Mouse (Mus musculus) lung, postnatal 0 days (tissue): ENCODE results near the gene Mylk.

Source experiments
- CTCF ChIP-seq: IDR thresholded peaks from 2 replicates; pipeline ENCODE4 v1.5.1; 2016; ENCODE audit warnings: antibody characterized with exemption, mild to moderate bottlenecking
- EP300 ChIP-seq: IDR thresholded peaks from 2 replicates; pipeline ENCODE4 v1.6.1; 2016; ENCODE audit warnings: antibody characterized with exemption, mild to moderate bottlenecking, control low read depth

DNA sequence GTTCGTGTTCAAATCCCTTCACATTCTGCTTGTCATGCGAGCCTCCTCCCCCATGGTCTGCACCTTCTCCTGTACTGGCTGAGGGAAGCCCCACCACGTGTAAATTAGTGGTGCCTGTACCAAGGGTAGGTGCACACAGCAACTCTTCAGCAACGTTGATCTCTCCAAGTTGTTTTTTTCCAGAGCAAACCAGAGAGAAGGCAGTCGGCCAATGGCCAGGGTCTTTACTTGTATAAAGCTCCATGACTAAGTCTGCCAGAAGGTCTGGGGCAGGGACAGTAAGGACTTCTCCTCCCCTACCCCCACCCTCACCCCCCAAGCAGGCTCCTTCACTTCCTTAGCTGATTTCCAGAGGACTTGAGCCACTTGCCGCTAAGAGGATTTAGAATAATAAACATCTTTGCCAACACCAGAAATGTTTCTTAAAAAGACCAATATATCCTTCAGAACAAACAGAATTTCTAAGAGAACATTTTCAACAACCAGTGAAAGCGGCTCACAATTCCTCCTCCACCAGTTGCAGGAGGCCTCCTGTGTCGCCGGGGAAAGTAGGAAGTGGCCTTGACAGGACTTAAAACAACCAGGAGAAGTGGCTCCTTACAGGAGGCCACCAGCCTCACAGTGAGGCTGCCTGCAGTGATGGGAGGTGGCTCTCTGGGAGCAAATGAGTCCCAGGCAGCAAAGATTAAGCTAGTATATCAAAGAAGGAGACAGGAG, 216.0 kb downstream of the Mylk start:
- no peak for TF ChIP-seq CTCF
- TF ChIP-seq EP300, result no peak
